Mouse (Mus musculus) MEL (cell line): ENCODE data around the gene Cblc. TPM values are rescaled to one million over a fixed set of nuclear protein-coding genes. Genes with fewer than 3 reads are reported as not detected.

Experiments used
- DNase-seq: peaks from one replicate; pipeline ENCODE4 v3.0.0; 2011; ENCODE audit warnings: low read depth, low spot score
- H3K27ac ChIP-seq: 2 replicates; pipeline ENCODE4 v1.5.1; 2012; ENCODE audit warnings: low read depth, mild to moderate bottlenecking, control low read depth, low read length, moderate library complexity; ENCODE audit not compliant: control insufficient read depth
- H3K27me3 ChIP-seq, 2 experiments: fragments of 150-350 bp in 1 of 2; sonication (generic) in 1 of 2; 2 replicates each; pipeline ENCODE4 v1.6.1; 2012; ENCODE audit warnings: low read length in 2 of 2, mild to moderate bottlenecking in 2 of 2, improper control_type of control experiment in 1 of 2, moderate library complexity in 1 of 2; ENCODE audit not compliant: insufficient read depth in 2 of 2, control insufficient read depth in 1 of 2
- H3K36me3 ChIP-seq, 2 experiments: 2 replicates each; pipeline ENCODE4 v1.6.1; 2012 to 2014; ENCODE audit warnings: low read length in 2 of 2, improper control_type of control experiment in 1 of 2, inconsistent platforms in 1 of 2, mild to moderate bottlenecking in 1 of 2; ENCODE audit not compliant: insufficient read depth in 2 of 2, control insufficient read depth in 1 of 2
- H3K4me1 ChIP-seq, 2 experiments: fragments of 150-350 bp in 1 of 2; sonication (generic) in 1 of 2; 2 replicates each; pipeline ENCODE4 v1.6.1; 2012; ENCODE audit warnings: low read length in 2 of 2, improper control_type of control experiment in 1 of 2, mild to moderate bottlenecking in 1 of 2; ENCODE audit not compliant: insufficient read depth in 2 of 2, control insufficient read depth in 1 of 2
- H3K4me3 ChIP-seq, 2 experiments: fragments of 150-350 bp in 1 of 2; sonication (generic) in 1 of 2; 2 replicates each; pipeline ENCODE4 v1.5.1; 2012; ENCODE audit warnings: low read depth in 2 of 2, low read length in 2 of 2, mild to moderate bottlenecking in 2 of 2, moderate library complexity in 2 of 2, control low read depth in 1 of 2, improper control_type of control experiment in 1 of 2; ENCODE audit not compliant: control insufficient read depth in 1 of 2, insufficient read depth in 1 of 2
- H3K79me2 ChIP-seq: 2 replicates; pipeline ENCODE4 v1.6.1; 2012; ENCODE audit warnings: mild to moderate bottlenecking, low read length, moderate library complexity; ENCODE audit not compliant: control insufficient read depth, poor library complexity, insufficient read depth
- H3K9ac ChIP-seq: 2 replicates; pipeline ENCODE4 v1.6.1; 2012; ENCODE audit warnings: low read depth, mild to moderate bottlenecking, control low read depth, low read length, moderate library complexity; ENCODE audit not compliant: control insufficient read depth, poor library complexity, severe bottlenecking
- H3K9me3 ChIP-seq: fragments of 150-350 bp; sonication (generic); replicated peaks from 2 replicates; pipeline ENCODE4 v1.6.1; 2012; ENCODE audit warnings: mild to moderate bottlenecking, low read length, improper control_type of control experiment, moderate library complexity; ENCODE audit not compliant: insufficient read depth
- CHD2 ChIP-seq: IDR thresholded peaks from 2 replicates; pipeline ENCODE4 v1.6.1; 2011; ENCODE audit warnings: low read length, improper control_type of control experiment
- CTCF ChIP-seq, 3 experiments: IDR thresholded peaks in 2 of 3; conservative IDR thresholded peaks in 1 of 3; 2 replicates each; pipeline ENCODE4 v1.5.1; 2011 to 2012; ENCODE audit warnings: low read length in 3 of 3, low read depth in 2 of 3, mild to moderate bottlenecking in 2 of 3, improper control_type of control experiment in 1 of 3, inconsistent platforms in 1 of 3, mixed read lengths in 1 of 3, moderate library complexity in 1 of 3; ENCODE audit not compliant: control insufficient read depth in 1 of 3, insufficient read depth in 1 of 3, poor library complexity in 1 of 3, severe bottlenecking in 1 of 3
- E2F4 ChIP-seq: IDR thresholded peaks from 2 replicates; pipeline ENCODE4 v1.6.1; 2011; ENCODE audit warnings: low read depth, low read length, improper control_type of control experiment, borderline replicate concordance
- ELF1 ChIP-seq: IDR thresholded peaks from 2 replicates; pipeline ENCODE4 v1.6.1; 2014; ENCODE audit warnings: low read depth, mild to moderate bottlenecking, inconsistent platforms, low read length, improper control_type of control experiment, moderate library complexity
- EP300 ChIP-seq, 2 experiments: IDR thresholded peaks; 2 replicates each; pipeline ENCODE4 v1.6.1; 2011; ENCODE audit warnings: improper control_type of control experiment in 2 of 2, low read length in 2 of 2, low read depth in 1 of 2, mild to moderate bottlenecking in 1 of 2
- ETS1 ChIP-seq: IDR thresholded peaks from 2 replicates; pipeline ENCODE4 v1.6.1; 2012; ENCODE audit warnings: low read depth, mild to moderate bottlenecking, inconsistent platforms, low read length, improper control_type of control experiment, moderate library complexity
- GABPA ChIP-seq: IDR thresholded peaks from 2 replicates; pipeline ENCODE4 v1.6.1; 2012; ENCODE audit warnings: low read depth, mild to moderate bottlenecking, inconsistent platforms, low read length, improper control_type of control experiment, moderate library complexity
- GATA1 ChIP-seq: IDR thresholded peaks from 2 replicates; pipeline ENCODE4 v1.6.1; 2011; ENCODE audit warnings: low read depth, low read length, improper control_type of control experiment
- HCFC1 ChIP-seq: IDR thresholded peaks from 2 replicates; pipeline ENCODE4 v1.6.1; 2012; ENCODE audit warnings: low read depth, mild to moderate bottlenecking, inconsistent platforms, low read length, improper control_type of control experiment, moderate library complexity
- JUND ChIP-seq: IDR thresholded peaks from 2 replicates; pipeline ENCODE4 v1.6.1; 2011; ENCODE audit warnings: low read depth, mild to moderate bottlenecking, improper control_type of control experiment, low read length
- KAT2A ChIP-seq: conservative IDR thresholded peaks from 2 replicates; pipeline ENCODE4 v1.6.1; 2012; ENCODE audit warnings: low read depth, low read length, improper control_type of control experiment, inconsistent platforms
- MAX ChIP-seq: IDR thresholded peaks from 2 replicates; pipeline ENCODE4 v1.6.1; 2011; ENCODE audit warnings: low read length, improper control_type of control experiment
- MAZ ChIP-seq: IDR thresholded peaks from 2 replicates; pipeline ENCODE4 v1.6.1; 2012; ENCODE audit warnings: low read depth, mild to moderate bottlenecking, inconsistent platforms, low read length, improper control_type of control experiment
- MEF2A ChIP-seq: IDR thresholded peaks from 2 replicates; pipeline ENCODE4 v1.6.1; 2014; ENCODE audit warnings: low read depth, mild to moderate bottlenecking, inconsistent platforms, low read length, improper control_type of control experiment; ENCODE audit not compliant: poor library complexity, insufficient replicate concordance, severe bottlenecking; ENCODE audit errors: extremely low read depth
- MXI1 ChIP-seq: IDR thresholded peaks from 2 replicates; pipeline ENCODE4 v1.6.1; 2011; ENCODE audit warnings: mild to moderate bottlenecking, low read depth, low read length, improper control_type of control experiment
- MYB ChIP-seq: IDR thresholded peaks from 2 replicates; pipeline ENCODE4 v1.6.1; 2011; ENCODE audit warnings: mild to moderate bottlenecking, low read depth, low read length, improper control_type of control experiment
- NELFE ChIP-seq: IDR thresholded peaks from 2 replicates; pipeline ENCODE4 v1.6.1; 2011; ENCODE audit warnings: low read depth, low read length, improper control_type of control experiment
- POLR2AphosphoS2 ChIP-seq: IDR thresholded peaks from 2 replicates; pipeline ENCODE4 v1.6.1; 2011; ENCODE audit warnings: low read length, improper control_type of control experiment
- POLR2AphosphoS5 ChIP-seq: IDR thresholded peaks from 2 replicates; pipeline ENCODE4 v1.6.1; 2012; ENCODE audit warnings: low read depth, borderline replicate concordance, mild to moderate bottlenecking, inconsistent platforms, low read length, moderate library complexity, mixed read lengths
- RAD21 ChIP-seq: IDR thresholded peaks from 2 replicates; pipeline ENCODE4 v1.6.1; 2011; ENCODE audit warnings: mild to moderate bottlenecking, low read depth, low read length, improper control_type of control experiment
- RCOR1 ChIP-seq: IDR thresholded peaks from 2 replicates; pipeline ENCODE4 v1.6.1; 2012; ENCODE audit warnings: low read depth, mild to moderate bottlenecking, inconsistent platforms, low read length, improper control_type of control experiment
- SIN3A ChIP-seq: IDR thresholded peaks from 2 replicates; pipeline ENCODE4 v1.6.1; 2012; ENCODE audit warnings: low read length, improper control_type of control experiment, inconsistent platforms
- SMC3 ChIP-seq: IDR thresholded peaks from 2 replicates; pipeline ENCODE4 v1.6.1; 2011; ENCODE audit warnings: low read depth, low read length, improper control_type of control experiment
- TAL1 ChIP-seq: IDR thresholded peaks from 2 replicates; pipeline ENCODE4 v1.6.1; 2012; ENCODE audit warnings: mild to moderate bottlenecking, inconsistent platforms, low read length, moderate library complexity, mixed read lengths
- USF1 ChIP-seq: IDR thresholded peaks from 2 replicates; pipeline ENCODE4 v1.6.1; 2014; ENCODE audit warnings: low read depth, mild to moderate bottlenecking, inconsistent platforms, low read length, improper control_type of control experiment, moderate library complexity
- ZC3H11A ChIP-seq: IDR thresholded peaks from 2 replicates; pipeline ENCODE4 v1.6.1; 2012; ENCODE audit warnings: low read depth, mild to moderate bottlenecking, inconsistent platforms, low read length, improper control_type of control experiment
- ZMIZ1 ChIP-seq: IDR thresholded peaks from 2 replicates; pipeline ENCODE4 v1.6.1; 2012; ENCODE audit warnings: low read depth, mild to moderate bottlenecking, inconsistent platforms, low read length, improper control_type of control experiment, moderate library complexity
- ZNF384 ChIP-seq: IDR thresholded peaks from 2 replicates; pipeline ENCODE4 v1.6.1; 2012; ENCODE audit warnings: low read depth, mild to moderate bottlenecking, inconsistent platforms, low read length, improper control_type of control experiment
- polyA plus RNA-seq, 2 experiments: library from polyadenylated mRNA; stranded (reverse) in 1 of 2; unstranded in 1 of 2; fragments of >175 nt in 1 of 2; fragments of >200 nt in 1 of 2; gene quantifications; 2 replicates each; pipeline versions ENCODE4 v1.2.1 to v1.2.4; 2012; ENCODE audit warnings: low replicate concordance in 2 of 2, low read depth in 1 of 2; ENCODE audit not compliant: insufficient read length in 2 of 2, insufficient read depth in 1 of 2, missing spikeins in 1 of 2
- total RNA-seq: library from RNA; depleted of rRNA; stranded (reverse); fragments of 300-350 nt; gene quantifications from 2 replicates; pipeline ENCODE4 v1.2.3, GENCODE M21; 2012

Gene Cblc
- total and polyA plus RNA-seq, 3 experiments: not detected

DNA sequence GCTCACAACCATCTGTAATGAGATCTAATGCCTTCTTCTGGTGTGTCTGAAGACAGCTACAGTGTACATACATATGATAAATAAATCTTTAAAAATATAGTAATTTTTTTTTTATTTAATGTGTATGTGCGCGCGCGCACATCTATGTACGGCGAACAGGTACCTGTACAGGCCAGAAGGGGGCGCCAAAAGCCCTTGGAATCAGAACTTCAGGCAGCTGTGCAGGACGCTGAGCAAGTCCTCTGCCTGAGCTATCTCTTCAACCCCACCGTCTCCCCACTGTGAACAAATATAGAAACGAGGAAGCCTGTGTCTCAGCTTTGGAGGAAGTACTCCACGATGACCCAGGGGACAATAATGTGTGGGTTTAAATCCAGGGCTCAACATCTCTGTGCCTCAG lies 56.3 kb downstream of the Cblc start:
- H3K27ac ChIP-seq: no peak overlapping the region
- TF ChIP-seq USF1 (no peak), TAL1 (no peak), E2F4 (no peak), GATA1 (no peak), POLR2AphosphoS5 (no peak), ETS1 (no peak), MYB (no peak), CTCF (IDR thresholded peaks at IDR 0.05 in 2 of 3, conservative IDR thresholded peaks at IDR 0.05 in 1 of 3; ENCODE audit: control insufficient read depth in 1 of 3, insufficient read depth in 1 of 3, low read depth in 2 of 3, low read length in 3 of 3, poor library complexity in 1 of 3, severe bottlenecking in 1 of 3) (peak in 2 of 3 experiments; percentile 40 to 62; a peak in 5 of 6 replicates), HCFC1 (no peak), KAT2A (no peak), GABPA (no peak), CHD2 (no peak), POLR2AphosphoS2 (no peak), JUND (no peak), ZNF384 (no peak), MAZ (no peak), SIN3A (no peak), SMC3 (0 out of 2 replicates have a peak, but pooled peaks have one; percentile 2), NELFE (no peak), RAD21 (peak; percentile 18)
- no peaks in the 10 kb centered on the region for H3K79me2 ChIP-seq
- no peaks in the 10 kb centered on the region for H3K27me3 ChIP-seq
- peaks cover 11 to 21% of the 10 kb centered on the region in 2 experiments for H3K4me1 ChIP-seq
- no peak overlapping the region for H3K9ac ChIP-seq
- peak; percentile 59 for DNase-seq
- peaks cover 0 to 12% of the 10 kb centered on the region in 2 experiments; a peak in 2 of 4 replicates for H3K36me3 ChIP-seq
- no peaks in the 10 kb centered on the region for H3K9me3 ChIP-seq
- no peak overlapping the region for H3K4me3 ChIP-seq

DNA sequence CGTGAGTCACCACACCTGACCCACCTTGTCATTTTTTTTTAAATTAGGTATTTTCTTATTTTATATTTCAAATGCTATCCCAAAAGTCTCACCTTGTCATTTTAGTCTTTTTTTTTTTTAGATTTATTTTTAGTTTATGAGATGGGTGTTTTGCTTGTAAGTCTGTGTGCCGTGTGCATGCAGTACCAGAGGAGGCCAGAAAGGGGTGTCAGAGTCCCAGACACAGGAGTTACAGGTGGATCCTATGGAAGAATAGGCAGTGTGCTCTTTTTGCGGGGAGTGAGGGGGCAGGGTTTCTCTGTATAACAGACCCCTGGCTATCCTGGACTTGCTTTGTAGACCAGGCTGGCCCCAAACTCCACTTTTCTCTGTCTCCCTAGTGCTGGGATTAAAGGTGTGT lies 57.8 kb downstream of the Cblc start:
- Histone ChIP-seq H3K36me3 (peaks cover 0 to 12% of the 10 kb centered on the region in 2 experiments; a peak in 2 of 4 replicates), H3K4me1 (peaks cover 11 to 22% of the 10 kb centered on the region in 2 experiments), H3K9me3 (no peaks in the 10 kb centered on the region), H3K27ac (no peak overlapping the region), H3K79me2 (no peaks in the 10 kb centered on the region), H3K9ac (no peak overlapping the region), H3K4me3 (no peak overlapping the region), H3K27me3 (no peaks in the 10 kb centered on the region)
- TF ChIP-seq ELF1: no peak
- no peak for TF ChIP-seq ETS1
- no peak for TF ChIP-seq RCOR1
- TF ChIP-seq JUND: no peak
- no peak for TF ChIP-seq EP300 (IDR thresholded peaks at IDR 0.05; ENCODE audit: low read depth in 1 of 2, low read length in 2 of 2)
- TF ChIP-seq ZC3H11A: no peak
- no peak for TF ChIP-seq MYB
- TF ChIP-seq TAL1: no peak
- TF ChIP-seq RAD21: peak; percentile 29
- no peak for TF ChIP-seq HCFC1
- no peak for TF ChIP-seq KAT2A
- peak; percentile 27 to 46 (median 30) for TF ChIP-seq CTCF (IDR thresholded peaks at IDR 0.05 in 2 of 3, conservative IDR thresholded peaks at IDR 0.05 in 1 of 3; ENCODE audit: control insufficient read depth in 1 of 3, insufficient read depth in 1 of 3, low read depth in 2 of 3, low read length in 3 of 3, poor library complexity in 1 of 3, severe bottlenecking in 1 of 3)
- no peak for TF ChIP-seq GATA1
- no peak for TF ChIP-seq MAX
- TF ChIP-seq USF1: no peak
- TF ChIP-seq SMC3: peak; percentile 35
- TF ChIP-seq MEF2A: no peak
- no peak for TF ChIP-seq ZNF384
- no peak for TF ChIP-seq MXI1
- no peak for TF ChIP-seq ZMIZ1
- DNase-seq: peak; percentile 54
